Mouse (Mus musculus): ENCODE measurements at regions not wholly inside any gene's neighbourhood (a gene's known extent, or its start where the extent isn't known, plus 50 kb on each side); places are given as distances from the start of the nearest gene placed in this dataset.

GRCm38 (mm10) chr12:10062006-10062514 lies 307.7 kb upstream of the Nt5c1b start:
- in situ Hi-C loops (cut with MboI, MseI), result loop anchor here (25.0 kb wide), 1 partner anchor 1075 kb away; no protein-coding TSS in a partner anchor

- in situ Hi-C loops (cut with MboI, MseI), result no loop called here
Measured at GRCm38 (mm10) chr12:10078341-10078740, 291.4 kb upstream of the Nt5c1b start.

- in situ Hi-C loops (cut with MboI, MseI), result no loop called here
Measured at GRCm38 (mm10) chr12:10079482-10079881, 290.3 kb upstream of the Nt5c1b start.

- in situ Hi-C loops (cut with MboI, MseI), result no loop called here
Measured at GRCm38 (mm10) chr12:10112874-10113453, 256.8 kb upstream of the Nt5c1b start.

GRCm38 (mm10) chr12:10122102-10122501 lies 247.7 kb upstream of the Nt5c1b start:
- in situ Hi-C loops (cut with MboI, MseI), result no loop called here

GRCm38 (mm10) chr12:10127995-10128573 lies 241.7 kb upstream of the Nt5c1b start:
- in situ Hi-C loops (cut with MboI, MseI), result no loop called here

- in situ Hi-C loops (cut with MboI, MseI), result no loop called here
Measured at GRCm38 (mm10) chr12:10134141-10134540, 235.6 kb upstream of the Nt5c1b start.

- in situ Hi-C loops (cut with MboI, MseI), result no loop called here
Measured at GRCm38 (mm10) chr12:10135915-10136314, 233.9 kb upstream of the Nt5c1b start.

GRCm38 (mm10) chr12:10140131-10140530 lies 229.6 kb upstream of the Nt5c1b start:
- in situ Hi-C loops (cut with MboI, MseI), result no loop called here

- in situ Hi-C loops (cut with MboI, MseI), result no loop called here
Measured at GRCm38 (mm10) chr12:10160837-10161236, 208.9 kb upstream of the Nt5c1b start.

GRCm38 (mm10) chr12:10168042-10168441 lies 201.7 kb upstream of the Nt5c1b start:
- in situ Hi-C loops (cut with MboI, MseI), result no loop called here

GRCm38 (mm10) chr12:10168581-10168980 lies 201.2 kb upstream of the Nt5c1b start:
- in situ Hi-C loops (cut with MboI, MseI), result no loop called here

GRCm38 (mm10) chr12:10178718-10179117 lies 191.1 kb upstream of the Nt5c1b start:
- in situ Hi-C loops (cut with MboI, MseI), result no loop called here

GRCm38 (mm10) chr12:10179147-10179814 lies 190.5 kb upstream of the Nt5c1b start:
- in situ Hi-C loops (cut with MboI, MseI), result no loop called here

GRCm38 (mm10) chr12:10179815-10180468 lies 189.8 kb upstream of the Nt5c1b start:
- in situ Hi-C loops (cut with MboI, MseI), result no loop called here

- in situ Hi-C loops (cut with MboI, MseI), result no loop called here
Measured at GRCm38 (mm10) chr12:10182589-10182988, 187.2 kb upstream of the Nt5c1b start.

GRCm38 (mm10) chr12:10186576-10186975 lies 183.2 kb upstream of the Nt5c1b start:
- in situ Hi-C loops (cut with MboI, MseI), result no loop called here

- in situ Hi-C loops (cut with MboI, MseI), result no loop called here
Measured at GRCm38 (mm10) chr12:10189746-10190145, 180.0 kb upstream of the Nt5c1b start.

- in situ Hi-C loops (cut with MboI, MseI), result no loop called here
Measured at GRCm38 (mm10) chr12:10197906-10198460, 171.8 kb upstream of the Nt5c1b start.

GRCm38 (mm10) chr12:10209841-10210240 lies 159.9 kb upstream of the Nt5c1b start:
- in situ Hi-C loops (cut with MboI, MseI), result no loop called here

- in situ Hi-C loops (cut with MboI, MseI), result no loop called here
Measured at GRCm38 (mm10) chr12:10222821-10223220, 147.0 kb upstream of the Nt5c1b start.

- in situ Hi-C loops (cut with MboI, MseI), result no loop called here
Measured at GRCm38 (mm10) chr12:10223832-10224231, 145.9 kb upstream of the Nt5c1b start.

Measured in T-helper 2 cell (primary cell).